Mouse (Mus musculus) Muller cell, postnatal 12 days (primary cell): ENCODE measurements around the gene Kcnn1.

Experiments
- DNase-seq: peaks from one replicate; pipeline ENCODE4 v3.0.0-alpha.2; 2015; ENCODE audit errors: inconsistent ontology term

Gene Kcnn1

GRCm38 (mm10) chr8:70893656-70894384, 30.8 kb upstream of the Kcnn1 start:
- peak; percentile 75 for DNase-seq

- no peak for DNase-seq
Observed at GRCm38 (mm10) chr8:70892896-70893655, 30.0 kb upstream of the Kcnn1 start.

GRCm38 (mm10) chr8:70892022-70892895, 29.2 kb upstream of the Kcnn1 start, which contains the start of gene Slc5a5:
Gene Slc5a5 (minus strand): TSS chr8:70892757.
- DNase-seq, result no peak

GRCm38 (mm10) chr8:70891356-70891755, 28.3 kb upstream of the Kcnn1 start:
- DNase-seq, result no peak

GRCm38 (mm10) chr8:70890656-70891055, 27.6 kb upstream of the Kcnn1 start:
- DNase-seq, result no peak

- no peak for DNase-seq
Observed at GRCm38 (mm10) chr8:70887669-70888068, 24.6 kb upstream of the Kcnn1 start.

GRCm38 (mm10) chr8:70885612-70886011, 22.6 kb upstream of the Kcnn1 start:
- peak; percentile 59 for DNase-seq

GRCm38 (mm10) chr8:70884683-70885082, 21.6 kb upstream of the Kcnn1 start:
- no peak for DNase-seq

- DNase-seq, result no peak
Observed at GRCm38 (mm10) chr8:70884186-70884585, 21.1 kb upstream of the Kcnn1 start.

- peak; percentile 79 for DNase-seq
Observed at GRCm38 (mm10) chr8:70880546-70880945, 17.5 kb upstream of the Kcnn1 start.

- peak; percentile 94 for DNase-seq
Observed at GRCm38 (mm10) chr8:70880126-70880525, 17.1 kb upstream of the Kcnn1 start.

GRCm38 (mm10) chr8:70879500-70879899, 16.4 kb upstream of the Kcnn1 start:
- DNase-seq, result no peak

GRCm38 (mm10) chr8:70878178-70878577, 15.1 kb upstream of the Kcnn1 start:
- peak; percentile 46 for DNase-seq

GRCm38 (mm10) chr8:70876382-70876781, 13.3 kb upstream of the Kcnn1 start:
- DNase-seq, result no peak

GRCm38 (mm10) chr8:70874441-70874840, 11.4 kb upstream of the Kcnn1 start:
- DNase-seq, result no peak

- DNase-seq, result peak; percentile 97
Observed at GRCm38 (mm10) chr8:70873364-70873985, 10.4 kb upstream of the Kcnn1 start, which contains the start of gene Ccdc124. Gene Ccdc124 (minus strand): TSS chr8:70873935.

GRCm38 (mm10) chr8:70872643-70873363, 9.7 kb upstream of the Kcnn1 start:
- no peak for DNase-seq

GRCm38 (mm10) chr8:70871195-70871807, 8.2 kb upstream of the Kcnn1 start:
- no peak for DNase-seq

- no peak for DNase-seq
Observed at GRCm38 (mm10) chr8:70869601-70870041, 6.6 kb upstream of the Kcnn1 start.

- no peak for DNase-seq
Observed at GRCm38 (mm10) chr8:70869199-70869571, 6.1 kb upstream of the Kcnn1 start.
